8 mouse cellular contexts compared by ENCODE assay signal in the genomic region with DNA sequence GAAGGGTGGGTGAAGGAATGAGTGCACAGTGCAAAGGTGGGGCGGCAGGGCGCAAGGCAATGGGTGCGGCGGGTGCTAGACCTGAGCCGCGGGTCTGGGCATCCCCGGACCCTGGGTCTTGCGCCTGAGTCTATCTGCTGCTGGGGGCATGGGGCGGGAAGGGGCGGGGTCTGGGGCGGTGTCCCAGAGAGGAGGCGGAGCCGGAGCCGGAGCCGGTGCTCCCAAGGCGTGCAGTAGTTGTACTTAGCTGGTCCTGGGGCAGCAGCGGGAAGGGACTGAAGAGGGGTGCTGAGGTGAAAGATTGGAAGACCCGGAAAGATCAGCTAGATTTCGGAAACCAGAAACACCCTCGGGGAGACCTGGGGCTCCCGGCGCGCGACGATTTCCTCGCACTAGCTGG. TPM values are rescaled to one million over a fixed set of nuclear protein-coding genes. Genes with fewer than 3 reads are reported as not detected.
A peak's percentile ranks its signal among the peaks of the same experiment; 100 is the strongest.
DNase-seq lines count a peak whose midpoint lies in the region; ATAC-seq and TF ChIP-seq lines count a peak whose summit lies in the region.

A gene (plus strand): TSS at position 245 of the 400 bp plus-strand sequence.

- 0 out of 2 replicates have a peak, but pooled peaks have one; percentile 19 for TF ChIP-seq POLR2A in cortical plate, adult 2 months (IDR thresholded peaks at IDR 0.05; ENCODE audit: extremely low read depth, insufficient read depth, low read length)

- TF ChIP-seq EP300 in liver, embryonic 14.5 days (IDR thresholded peaks at IDR 0.05; ENCODE audit: low read depth) = no peak

- ATAC-seq in kidney, embryonic 14.5 days (ENCODE audit: low FRiP score, low TSS enrichment) = peak; percentile 88
- 0 out of 2 replicates have a peak, but pooled peaks have one; percentile 33 for ATAC-seq in liver, embryonic 14.5 days (ENCODE audit: insufficient read depth)

- peaks cover 51% of the 10 kb centered on the region for H3K27me3 ChIP-seq in kidney, embryonic 14.5 days (ENCODE audit: control insufficient read depth, insufficient read depth, low read length)
- H3K27me3 ChIP-seq in liver, embryonic 14.5 days (ENCODE audit: control insufficient read depth, insufficient read depth, low read length) = peaks cover 59% of the 10 kb centered on the region

- H3K4me3 ChIP-seq in cortical plate, adult 2 months (ENCODE audit: insufficient read depth, low read length) = peak within 1 kb of the TSS; percentile 32
- peak within 1 kb of the TSS; percentile 45 for H3K4me3 ChIP-seq in kidney, embryonic 14.5 days (ENCODE audit: low read length)
- peak within 1 kb of the TSS in 1 of 2 experiments; percentile 15; a peak in 1 of 4 replicates for H3K4me3 ChIP-seq in liver, embryonic 14.5 days (ENCODE audit: insufficient read depth in 1 of 2, low read depth in 2 of 2, low read length in 2 of 2)

- H3K4me1 ChIP-seq in cortical plate, adult 2 months (ENCODE audit: control insufficient read depth, insufficient read depth, low read length) = no peaks in the 10 kb centered on the region
- 0 out of 2 replicates have a peak, but pooled peaks cover 9% of the 10 kb centered on the region for H3K4me1 ChIP-seq in kidney, embryonic 14.5 days (ENCODE audit: control insufficient read depth, insufficient read depth, low read length)
- H3K4me1 ChIP-seq in liver, embryonic 14.5 days (replicated peaks; ENCODE audit: control insufficient read depth in 2 of 2, insufficient read depth in 2 of 2, low read length in 1 of 2) = no peaks in the 10 kb centered on the region

- no peak for TF ChIP-seq CTCF in cortical plate, adult 2 months (IDR thresholded peaks at IDR 0.05; ENCODE audit: extremely low read depth, insufficient read depth, low read length)
- no peak for TF ChIP-seq CTCF in liver, embryonic 14.5 days (IDR thresholded peaks at IDR 0.05; ENCODE audit: low read depth)

- H3K4me2 ChIP-seq in kidney, embryonic 14.5 days (replicated peaks; ENCODE audit: low read depth, low read length) = peak within 1 kb of the TSS; percentile 54
- H3K4me2 ChIP-seq in liver, embryonic 14.5 days (ENCODE audit: low read depth) = peak within 1 kb of the TSS; percentile 28; the same call in 1 of the 2 replicates

- no peaks in the 10 kb centered on the region for H3K36me3 ChIP-seq in kidney, embryonic 14.5 days (ENCODE audit: control insufficient read depth, insufficient read depth, low read length)
- no peaks in the 10 kb centered on the region for H3K36me3 ChIP-seq in liver, embryonic 14.5 days (replicated peaks; ENCODE audit: control insufficient read depth, insufficient read depth, low read depth)

- H3K9me3 ChIP-seq in kidney, embryonic 14.5 days (ENCODE audit: control insufficient read depth, low read length) = no peaks in the 10 kb centered on the region
- no peaks in the 10 kb centered on the region for H3K9me3 ChIP-seq in liver, embryonic 14.5 days (ENCODE audit: control insufficient read depth, low read length)

- 2% methylated on average over 26 of the region's 26 CpGs for WGBS in kidney, embryonic 14.5 days
- under 1% methylated on average over 26 of the region's 26 CpGs for WGBS in liver, embryonic 14.5 days (ENCODE audit: insufficient replicate concordance)

- H3K27ac ChIP-seq in cortical plate, adult 2 months (ENCODE audit: insufficient read depth, low read length) = no peak within 1 kb of the TSS
- H3K27ac ChIP-seq in kidney, embryonic 14.5 days (ENCODE audit: low read depth, low read length) = no peak within 1 kb of the TSS
- H3K27ac ChIP-seq in liver, embryonic 14.5 days = no peak within 1 kb of the TSS

- DNase-seq in thymus, postnatal 14 days = peak; percentile 36
- no peak for DNase-seq in thymus, adult 18-20 months
- DNase-seq in heart, adult 18-20 months = peak; percentile 62 to 65
- DNase-seq in liver, embryonic 14.5 days (ENCODE audit: low read depth in 3 of 3, low spot score in 3 of 3) = no peak
- DNase-seq in retina, postnatal 1 day = peak; percentile 64
- DNase-seq in T-cell, adult 2 months (ENCODE audit: low spot score) = no peak

- H3K9ac ChIP-seq in kidney, embryonic 14.5 days (ENCODE audit: low read depth, low read length) = peak within 1 kb of the TSS; percentile 28; the same call in 1 of the 2 replicates
- no peak within 1 kb of the TSS for H3K9ac ChIP-seq in liver, embryonic 14.5 days (replicated peaks)

RNA-seq across cellular contexts. Expression of the gene that starts here (rescaled TPM):
- 24.3 and 24.9 TPM in 2 replicates for polyA plus RNA-seq in cortical plate, adult 2 months (2012; rRNA removed)
- total RNA-seq in heart, adult 18-20 months (2021) = 100 to 1,000 TPM; 144 to 148 TPM
- polyA plus RNA-seq in kidney, embryonic 14.5 days (2014; fragmentation: Nextera tagmentation; extraction: Ambion mirVana) = 0.77 and 1.3 TPM in 2 replicates
- polyA plus RNA-seq in liver, embryonic 14.5 days (2012; rRNA removed) = 0.09 and 0.19 TPM in 2 replicates
- polyA plus RNA-seq in liver, embryonic 14.5 days (2014; fragmentation: Nextera tagmentation; extraction: Ambion mirVana) = 0.04 and 0.15 TPM in 2 replicates

Comparison
In these comparisons a context has a peak if more than half of its experiments do, and no peak if none do; other contexts are left out.
1. RNA of the gene that starts here (polyA plus RNA-seq): 24.3 to 24.9 TPM in cortical plate, adult 2 months; 0.77 to 1.3 TPM in kidney, embryonic 14.5 days and 0.04 to 0.19 TPM in liver, embryonic 14.5 days; every median in the first group is over 10 times any median in the second.
2. DNase-seq: peak in thymus, postnatal 14 days (single experiment), heart, adult 18-20 months (2 of 2) and retina, postnatal 1 day (single experiment); none in thymus, adult 18-20 months (0 of 2), liver, embryonic 14.5 days (0 of 3) and T-cell, adult 2 months (single experiment).
3. Peak in ATAC-seq and H3K4me2 ChIP-seq in liver, embryonic 14.5 days; RNA of the gene not detected or under 1 TPM.